Mouse (Mus musculus) heart, adult 2 months (tissue): ENCODE results near the gene Srgap2.

Experiments used
- CTCF ChIP-seq: fragments of 200-600 bp; IDR thresholded peaks from 2 replicates; pipeline ENCODE4 v1.8.1; 2022; ENCODE audit warnings: antibody characterized with exemption, mild to moderate bottlenecking, moderate library complexity
- EP300 ChIP-seq: fragments of 200-500 bp; IDR thresholded peaks from 2 replicates; pipeline ENCODE4 v1.6.1; 2011; ENCODE audit warnings: low read depth, low read length, control low read depth; ENCODE audit not compliant: insufficient read depth

- TF ChIP-seq CTCF (no peak), EP300 (no peak)
Measured at GRCm38 (mm10) chr1:131347708-131348107, 179.4 kb downstream of the Srgap2 start.
